Mouse (Mus musculus) frontal cortex, postnatal 25 days (tissue): ENCODE data around the gene Cyp1a2.

Experiments
- DNase-seq, 2 experiments: peaks; one replicate each; pipeline ENCODE4 v3.0.0; 2022; ENCODE audit warnings: low spot score in 2 of 2

The Cyp1a2 gene

GRCm38 (mm10) chr9:57671500-57671899, 12.0 kb downstream of the Cyp1a2 start:
- DNase-seq, result no peak

- DNase-seq, result no peak
Observed at GRCm38 (mm10) chr9:57671037-57671436, 12.5 kb downstream of the Cyp1a2 start.

GRCm38 (mm10) chr9:57669566-57669965, 13.9 kb downstream of the Cyp1a2 start:
- no peak for DNase-seq

GRCm38 (mm10) chr9:57668277-57668676, 15.2 kb downstream of the Cyp1a2 start:
- DNase-seq, result no peak

DNA sequence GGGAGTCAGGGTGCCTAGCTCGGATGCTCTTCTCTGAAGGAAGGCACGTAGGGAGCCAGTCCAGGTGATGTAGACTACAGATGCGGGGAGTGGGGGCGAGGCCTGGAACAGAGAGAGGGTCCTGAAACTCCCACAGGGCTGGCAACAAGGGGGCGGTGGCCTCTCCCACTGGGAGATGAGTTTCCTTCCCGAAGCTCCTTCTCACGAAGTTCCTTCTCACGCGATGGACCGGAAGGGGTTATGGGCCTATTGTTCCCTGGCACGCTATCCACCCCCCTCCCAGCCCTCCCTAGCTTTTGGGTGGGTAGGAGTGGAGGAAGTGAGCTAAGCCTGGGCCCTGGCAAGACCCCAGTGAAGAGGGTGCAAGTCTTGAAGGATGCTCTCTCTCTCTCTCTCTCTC, 15.7 kb downstream of the Cyp1a2 start:
- no peak for DNase-seq

GRCm38 (mm10) chr9:57667136-57667535, 16.4 kb downstream of the Cyp1a2 start:
- no peak for DNase-seq

GRCm38 (mm10) chr9:57666536-57666935, 17.0 kb downstream of the Cyp1a2 start:
- DNase-seq, result no peak

DNA sequence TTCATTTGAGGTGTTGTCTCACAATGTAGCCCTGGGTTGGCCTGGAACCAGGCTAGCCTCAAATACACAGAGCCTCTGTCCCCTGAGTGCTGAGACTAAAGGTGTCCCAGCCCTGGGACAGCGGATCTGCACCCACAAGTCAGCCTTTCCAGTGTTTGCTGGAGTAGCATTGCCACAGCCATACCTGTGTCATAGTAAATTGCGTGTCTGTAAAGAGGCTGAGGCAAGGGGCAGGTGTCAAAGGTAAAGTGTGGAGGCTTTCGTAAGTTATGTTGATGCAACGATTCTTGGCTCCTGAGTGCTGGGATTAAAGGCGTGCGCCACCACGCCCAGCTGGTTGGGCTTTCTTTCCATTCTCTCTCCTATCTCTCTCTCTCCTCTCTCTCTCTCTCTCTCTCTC, 18.9 kb downstream of the Cyp1a2 start:
- no peak for DNase-seq

DNA sequence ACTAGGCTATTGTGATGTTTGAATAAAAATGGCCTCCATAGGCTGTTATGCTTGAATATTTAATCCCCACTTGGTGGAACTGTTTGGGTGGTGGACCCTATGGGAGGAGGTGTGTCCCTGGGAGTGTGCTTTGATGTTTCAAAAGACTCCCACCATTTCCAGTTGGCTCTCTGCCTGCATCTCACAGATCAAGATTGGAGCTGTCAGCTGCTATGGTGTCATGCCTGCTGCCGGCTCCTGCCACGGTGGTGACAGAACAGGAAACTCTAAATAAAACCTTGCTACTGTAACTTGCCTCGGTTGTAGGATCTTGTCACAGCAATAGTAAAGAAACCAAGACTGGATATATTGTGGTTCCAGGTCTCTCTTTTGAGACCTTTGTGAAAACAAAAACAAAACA, 22.0 kb downstream of the Cyp1a2 start:
- no peak for DNase-seq

DNA sequence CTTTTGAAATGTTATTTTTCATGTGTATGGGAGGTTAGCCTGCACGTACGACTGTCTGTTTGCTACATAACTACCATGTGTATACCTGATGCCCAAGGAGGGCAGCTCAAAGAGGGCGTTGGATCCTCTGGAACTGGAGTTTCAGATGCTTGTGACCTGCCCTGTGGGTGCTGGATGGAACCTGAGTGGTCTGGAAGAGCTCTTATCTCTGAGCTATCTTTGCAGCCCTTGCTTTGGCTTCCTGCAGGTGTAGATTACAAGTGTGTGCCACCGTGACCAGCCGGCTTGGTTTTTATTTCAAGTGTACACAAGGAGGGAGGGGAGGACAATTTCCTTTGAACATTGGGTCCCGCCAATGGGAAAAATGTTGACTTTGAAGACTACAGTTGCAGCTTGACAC, 23.0 kb downstream of the Cyp1a2 start:
- no peak for DNase-seq

DNA sequence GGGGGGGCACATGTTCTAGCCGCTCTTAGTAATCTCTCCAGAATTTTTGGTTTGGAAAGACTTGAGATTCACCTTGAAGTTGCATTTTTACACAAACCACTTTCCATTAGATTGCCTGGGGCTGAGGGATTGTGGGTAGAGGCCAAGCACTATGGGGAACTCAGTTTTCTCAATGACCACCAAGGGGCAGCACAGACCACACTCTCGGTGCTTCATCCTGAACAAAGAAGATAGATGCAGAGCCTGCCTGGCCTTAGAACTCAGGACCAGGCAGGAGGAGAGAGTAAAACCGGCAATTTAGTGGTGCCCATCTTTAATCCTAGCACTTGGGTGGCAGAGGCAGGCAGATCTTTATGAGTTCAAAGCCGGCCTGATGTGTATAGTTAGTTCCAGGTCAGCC, 23.7 kb downstream of the Cyp1a2 start:
- peak; percentile 48 to 78 for DNase-seq

GRCm38 (mm10) chr9:57658970-57659369, 24.5 kb downstream of the Cyp1a2 start:
- DNase-seq, result no peak

DNA sequence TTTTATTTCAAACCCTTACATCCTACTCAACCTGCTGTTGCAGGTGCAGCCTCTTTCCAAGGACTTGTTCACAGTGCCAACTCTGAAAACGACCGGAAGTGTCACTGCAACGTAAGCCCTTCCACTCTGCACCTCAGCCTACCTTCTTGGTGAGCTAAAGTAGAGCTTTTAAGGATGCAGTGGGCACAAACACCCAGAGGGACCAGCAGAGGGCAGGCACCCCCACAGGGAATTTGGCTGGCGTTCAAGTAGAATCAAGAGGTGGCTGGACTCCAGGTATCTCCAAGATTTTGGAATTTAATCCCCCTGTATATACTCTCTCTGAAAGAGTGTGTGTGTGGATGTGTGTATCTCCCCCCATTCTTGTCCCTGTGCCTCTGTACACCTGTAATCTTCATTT, 25.7 kb downstream of the Cyp1a2 start:
- no peak for DNase-seq

- DNase-seq, result no peak
Observed at GRCm38 (mm10) chr9:57656631-57657350, 26.7 kb downstream of the Cyp1a2 start.

GRCm38 (mm10) chr9:57655749-57656148, 27.8 kb downstream of the Cyp1a2 start:
- DNase-seq, result peak; percentile 93 to 96

GRCm38 (mm10) chr9:57654966-57655365, 28.5 kb downstream of the Cyp1a2 start:
- no peak for DNase-seq

- DNase-seq, result no peak
Observed at GRCm38 (mm10) chr9:57653283-57653682, 30.2 kb downstream of the Cyp1a2 start, which contains the start of gene Csk. Gene Csk (minus strand): TSS chr9:57653631.

DNA sequence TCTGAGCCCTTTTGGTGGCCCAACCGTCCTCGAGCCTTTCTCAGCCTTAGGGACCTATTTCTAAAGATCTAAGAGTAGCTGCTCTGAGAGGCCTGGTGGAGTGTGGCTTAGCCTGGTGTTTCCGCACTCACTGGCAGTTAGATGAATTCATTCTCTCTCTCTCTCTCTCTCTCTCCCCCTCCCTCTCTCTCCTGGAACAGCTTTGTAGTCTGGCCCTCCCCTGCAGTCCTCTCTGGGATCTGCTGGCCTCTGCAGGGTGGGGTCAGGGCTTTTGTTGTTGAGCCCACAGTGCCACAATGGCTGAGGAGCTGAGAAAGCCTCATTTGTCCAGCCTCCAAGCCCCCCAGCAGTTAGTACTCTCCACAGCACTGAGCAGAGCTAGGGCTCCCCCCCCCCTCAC, 30.6 kb downstream of the Cyp1a2 start:
- DNase-seq, result no peak

- no peak for DNase-seq
Observed at GRCm38 (mm10) chr9:57652351-57652750, 31.2 kb downstream of the Cyp1a2 start.

GRCm38 (mm10) chr9:57650786-57651311, 32.7 kb downstream of the Cyp1a2 start:
- DNase-seq, result no peak

- no peak for DNase-seq
Observed at GRCm38 (mm10) chr9:57650130-57650785, 33.2 kb downstream of the Cyp1a2 start.

GRCm38 (mm10) chr9:57647286-57648108, 36.0 kb downstream of the Cyp1a2 start:
- DNase-seq, result no peak
